Mouse (Mus musculus) erythroblast, embryonic 14.5 days (primary cell): ENCODE data around the gene Cpsf4.

Source experiments
- GATA1 ChIP-seq: IDR thresholded peaks from 2 replicates; pipeline ENCODE4 v1.6.1; 2012; ENCODE audit warnings: low read length, inconsistent platforms, mixed read lengths
- TAL1 ChIP-seq: IDR thresholded peaks from 3 replicates; pipeline ENCODE4 v1.6.1; 2012; ENCODE audit warnings: low read length, inconsistent platforms, mixed read lengths

- TF ChIP-seq GATA1 (no peak), TAL1 (0 out of 3 replicates have a peak, but pooled peaks have one; percentile 7)
Measured at GRCm38 (mm10) chr5:145152690-145153089, 14.3 kb upstream of the Cpsf4 start.
